Mouse (Mus musculus): Measurements from ENCODE around the gene Mybpc2. TPM values are rescaled to one million over a fixed set of nuclear protein-coding genes. Genes with fewer than 3 reads are reported as not detected.
A peak's percentile ranks its signal among the peaks of the same experiment; 100 is the strongest.

Mybpc2 gene
- polyA plus RNA-seq (2014; fragmentation: Nextera tagmentation; extraction: Ambion mirVana): 0.10 TPM in 2 replicates

GRCm38 (mm10) chr7:44524502-44524901, at the start of gene Mybpc2:
Gene Mybpc2 (minus strand): TSS chr7:44524656.
- WGBS: 37% methylated on average over 12 of the region's 12 CpGs
- H3K36me3 ChIP-seq (ENCODE audit: control insufficient read depth, insufficient read depth, low read length): no peaks in the 10 kb centered on the region
- no peak within 1 kb of the TSS for H3K9ac ChIP-seq (ENCODE audit: low read length)
- H3K9me3 ChIP-seq (replicated peaks; ENCODE audit: control insufficient read depth, low read length): no peaks in the 10 kb centered on the region
- H3K27me3 ChIP-seq (replicated peaks; ENCODE audit: control insufficient read depth, insufficient read depth, low read length): peaks cover 18% of the 10 kb centered on the region; the same call in 1 of the 2 replicates
- H3K4me2 ChIP-seq (ENCODE audit: low read length): peak within 1 kb of the TSS; percentile 19
- H3K4me1 ChIP-seq (ENCODE audit: control insufficient read depth, insufficient read depth, low read length): peaks cover 6% of the 10 kb centered on the region; the same call in 1 of the 2 replicates
- ATAC-seq (no peak), DNase-seq (ENCODE audit: low spot score) (no peak)
- H3K27ac ChIP-seq (ENCODE audit: low read depth, low read length): no peak within 1 kb of the TSS
- no peak within 1 kb of the TSS for H3K4me3 ChIP-seq (ENCODE audit: low read depth, low read length)

- H3K36me3 ChIP-seq (ENCODE audit: control insufficient read depth, insufficient read depth, low read length): no peaks in the 10 kb centered on the region
- no peak overlapping the region for H3K27ac ChIP-seq (ENCODE audit: low read depth, low read length)
- 74% methylated on average over 5 of the region's 5 CpGs for WGBS
- H3K4me1 ChIP-seq (ENCODE audit: control insufficient read depth, insufficient read depth, low read length): no peaks in the 10 kb centered on the region
- H3K4me3 ChIP-seq (ENCODE audit: low read depth, low read length): no peak overlapping the region
- H3K9ac ChIP-seq (ENCODE audit: low read length): no peak overlapping the region
- DNase-seq (ENCODE audit: low spot score): no peak
- no peaks in the 10 kb centered on the region for H3K9me3 ChIP-seq (replicated peaks; ENCODE audit: control insufficient read depth, low read length)
- ATAC-seq: no peak
- no peaks in the 10 kb centered on the region for H3K27me3 ChIP-seq (replicated peaks; ENCODE audit: control insufficient read depth, insufficient read depth, low read length)
- H3K4me2 ChIP-seq (ENCODE audit: low read length): no peak overlapping the region
Observed at GRCm38 (mm10) chr7:44572956-44573484, 48.6 kb upstream of the Mybpc2 start.

- Histone ChIP-seq H3K9me3 (replicated peaks; ENCODE audit: control insufficient read depth, low read length) (no peaks in the 10 kb centered on the region), H3K4me1 (ENCODE audit: control insufficient read depth, insufficient read depth, low read length) (no peaks in the 10 kb centered on the region), H3K9ac (ENCODE audit: low read length) (no peak within 1 kb of the TSS), H3K36me3 (ENCODE audit: control insufficient read depth, insufficient read depth, low read length) (no peaks in the 10 kb centered on the region), H3K27ac (ENCODE audit: low read depth, low read length) (no peak within 1 kb of the TSS), H3K4me3 (ENCODE audit: low read depth, low read length) (no peak within 1 kb of the TSS), H3K4me2 (ENCODE audit: low read length) (no peak within 1 kb of the TSS), H3K27me3 (replicated peaks; ENCODE audit: control insufficient read depth, insufficient read depth, low read length) (no peaks in the 10 kb centered on the region)
- 26% methylated on average over 7 of the region's 7 CpGs for WGBS
- no peak for ATAC-seq
- DNase-seq (ENCODE audit: low spot score): no peak
Observed at GRCm38 (mm10) chr7:44572213-44572701, 47.8 kb upstream of the Mybpc2 start, which contains the start of gene Napsa. Gene Napsa (plus strand): TSS chr7:44572380.

GRCm38 (mm10) chr7:44571811-44572210, 47.4 kb upstream of the Mybpc2 start:
- ATAC-seq (no peak), DNase-seq (ENCODE audit: low spot score) (no peak)
- no peak overlapping the region for H3K4me2 ChIP-seq (ENCODE audit: low read length)
- H3K36me3 ChIP-seq (ENCODE audit: control insufficient read depth, insufficient read depth, low read length): no peaks in the 10 kb centered on the region
- no peaks in the 10 kb centered on the region for H3K27me3 ChIP-seq (replicated peaks; ENCODE audit: control insufficient read depth, insufficient read depth, low read length)
- no peak overlapping the region for H3K4me3 ChIP-seq (ENCODE audit: low read depth, low read length)
- H3K9me3 ChIP-seq (replicated peaks; ENCODE audit: control insufficient read depth, low read length): no peaks in the 10 kb centered on the region
- no peaks in the 10 kb centered on the region for H3K4me1 ChIP-seq (ENCODE audit: control insufficient read depth, insufficient read depth, low read length)
- no peak overlapping the region for H3K27ac ChIP-seq (ENCODE audit: low read depth, low read length)
- no peak overlapping the region for H3K9ac ChIP-seq (ENCODE audit: low read length)
- 23% methylated on average over 4 of the region's 4 CpGs for WGBS

GRCm38 (mm10) chr7:44570989-44571388, 46.5 kb upstream of the Mybpc2 start:
- Histone ChIP-seq H3K27me3 (replicated peaks; ENCODE audit: control insufficient read depth, insufficient read depth, low read length) (no peaks in the 10 kb centered on the region), H3K4me2 (ENCODE audit: low read length) (no peak overlapping the region)
- no peak for ATAC-seq

GRCm38 (mm10) chr7:44568803-44569202, 44.3 kb upstream of the Mybpc2 start:
- Histone ChIP-seq H3K9me3 (replicated peaks; ENCODE audit: control insufficient read depth, low read length) (no peaks in the 10 kb centered on the region), H3K4me1 (ENCODE audit: control insufficient read depth, insufficient read depth, low read length) (no peaks in the 10 kb centered on the region), H3K4me3 (ENCODE audit: low read depth, low read length) (no peak overlapping the region), H3K4me2 (ENCODE audit: low read length) (no peak overlapping the region), H3K9ac (ENCODE audit: low read length) (no peak overlapping the region), H3K27me3 (replicated peaks; ENCODE audit: control insufficient read depth, insufficient read depth, low read length) (no peaks in the 10 kb centered on the region), H3K27ac (ENCODE audit: low read depth, low read length) (no peak overlapping the region), H3K36me3 (ENCODE audit: control insufficient read depth, insufficient read depth, low read length) (no peaks in the 10 kb centered on the region)
- DNase-seq (ENCODE audit: low spot score): no peak
- 77% methylated on average over 9 of the region's 9 CpGs for WGBS
- ATAC-seq: no peak

More at GRCm38 (mm10) chr7:44570989-44571388, 46.5 kb upstream of the Mybpc2 start:
- Histone ChIP-seq H3K4me3 (ENCODE audit: low read depth, low read length) (no peak overlapping the region), H3K36me3 (ENCODE audit: control insufficient read depth, insufficient read depth, low read length) (no peaks in the 10 kb centered on the region), H3K9ac (ENCODE audit: low read length) (no peak overlapping the region), H3K9me3 (replicated peaks; ENCODE audit: control insufficient read depth, low read length) (no peaks in the 10 kb centered on the region), H3K4me1 (ENCODE audit: control insufficient read depth, insufficient read depth, low read length) (no peaks in the 10 kb centered on the region), H3K27ac (ENCODE audit: low read depth, low read length) (no peak overlapping the region)
- no peak for DNase-seq (ENCODE audit: low spot score)
- whole genome bisulfite sequencing: 78% methylated on average over 6 of the region's 6 CpGs

- Histone ChIP-seq H3K27ac (ENCODE audit: low read depth, low read length) (no peak overlapping the region), H3K36me3 (ENCODE audit: control insufficient read depth, insufficient read depth, low read length) (no peaks in the 10 kb centered on the region), H3K4me2 (ENCODE audit: low read length) (no peak overlapping the region), H3K9ac (ENCODE audit: low read length) (no peak overlapping the region), H3K4me1 (ENCODE audit: control insufficient read depth, insufficient read depth, low read length) (no peaks in the 10 kb centered on the region), H3K4me3 (ENCODE audit: low read depth, low read length) (no peak overlapping the region), H3K9me3 (replicated peaks; ENCODE audit: control insufficient read depth, low read length) (no peaks in the 10 kb centered on the region), H3K27me3 (replicated peaks; ENCODE audit: control insufficient read depth, insufficient read depth, low read length) (no peaks in the 10 kb centered on the region)
- WGBS: 75% methylated on average over 6 of the region's 6 CpGs
- DNase-seq (ENCODE audit: low spot score): no peak
- no peak for ATAC-seq
Observed at GRCm38 (mm10) chr7:44565414-44565813, 41.0 kb upstream of the Mybpc2 start.

GRCm38 (mm10) chr7:44564486-44564885, 40.0 kb upstream of the Mybpc2 start:
- no peak for ATAC-seq
- Histone ChIP-seq H3K36me3 (ENCODE audit: control insufficient read depth, insufficient read depth, low read length) (no peaks in the 10 kb centered on the region), H3K27ac (ENCODE audit: low read depth, low read length) (no peak overlapping the region), H3K9ac (ENCODE audit: low read length) (no peak overlapping the region), H3K4me1 (ENCODE audit: control insufficient read depth, insufficient read depth, low read length) (no peaks in the 10 kb centered on the region), H3K4me3 (ENCODE audit: low read depth, low read length) (no peak overlapping the region), H3K4me2 (ENCODE audit: low read length) (no peak overlapping the region), H3K9me3 (replicated peaks; ENCODE audit: control insufficient read depth, low read length) (no peaks in the 10 kb centered on the region), H3K27me3 (replicated peaks; ENCODE audit: control insufficient read depth, insufficient read depth, low read length) (no peaks in the 10 kb centered on the region)
- DNase-seq (ENCODE audit: low spot score): no peak
- 87% methylated on average over 10 of the region's 10 CpGs for WGBS

- H3K27ac ChIP-seq (ENCODE audit: low read depth, low read length): no peak overlapping the region
- DNase-seq (ENCODE audit: low spot score) (no peak), ATAC-seq (no peak)
- no peaks in the 10 kb centered on the region for H3K9me3 ChIP-seq (replicated peaks; ENCODE audit: control insufficient read depth, low read length)
- WGBS: 46% methylated on average over 8 of the region's 8 CpGs
- H3K27me3 ChIP-seq (replicated peaks; ENCODE audit: control insufficient read depth, insufficient read depth, low read length): no peaks in the 10 kb centered on the region
- H3K4me2 ChIP-seq (ENCODE audit: low read length): no peak overlapping the region
- H3K36me3 ChIP-seq (ENCODE audit: control insufficient read depth, insufficient read depth, low read length): no peaks in the 10 kb centered on the region
- no peak overlapping the region for H3K9ac ChIP-seq (ENCODE audit: low read length)
- no peaks in the 10 kb centered on the region for H3K4me1 ChIP-seq (ENCODE audit: control insufficient read depth, insufficient read depth, low read length)
- H3K4me3 ChIP-seq (ENCODE audit: low read depth, low read length): no peak overlapping the region
Observed at GRCm38 (mm10) chr7:44563284-44563683, 38.8 kb upstream of the Mybpc2 start.

Measured in forebrain, embryonic 14.5 days (tissue).